Mouse (Mus musculus) cerebellum, postnatal 14 days (tissue): Measurements from ENCODE around the gene Npl.
A peak's percentile ranks its signal among the peaks of the same experiment; 100 is the strongest.
"Not testable (repeated sequence)": the region's sequence is repeated elsewhere in the genome, so short reads cannot be mapped to it uniquely, and the experiment has no call there.

ENCODE experiments used
- DNase-seq, 2 experiments: peaks; one replicate each; pipeline ENCODE4 v3.0.0; 2021; ENCODE audit warnings: mixed read lengths in 2 of 2

Npl gene

GRCm38 (mm10) chr1:153487500-153487879 lies 62.4 kb downstream of the Npl start, which contains the start of gene Dhx9:
TSS of gene Dhx9 (minus strand) at chr1:153487660.
- peak; percentile 100 for DNase-seq

GRCm38 (mm10) chr1:153486767-153487499 lies 62.9 kb downstream of the Npl start:
- DNase-seq = peak in 1 of 2 experiments; percentile 90

- DNase-seq = not testable (repeated sequence)
These were observed 63.7 kb downstream of the Npl start for GRCm38 (mm10) chr1:153486120-153486519.

- no peak for DNase-seq
These were observed 64.5 kb downstream of the Npl start for GRCm38 (mm10) chr1:153485201-153485796.

GRCm38 (mm10) chr1:153481025-153481412 lies 68.8 kb downstream of the Npl start:
- DNase-seq = no peak

DNA sequence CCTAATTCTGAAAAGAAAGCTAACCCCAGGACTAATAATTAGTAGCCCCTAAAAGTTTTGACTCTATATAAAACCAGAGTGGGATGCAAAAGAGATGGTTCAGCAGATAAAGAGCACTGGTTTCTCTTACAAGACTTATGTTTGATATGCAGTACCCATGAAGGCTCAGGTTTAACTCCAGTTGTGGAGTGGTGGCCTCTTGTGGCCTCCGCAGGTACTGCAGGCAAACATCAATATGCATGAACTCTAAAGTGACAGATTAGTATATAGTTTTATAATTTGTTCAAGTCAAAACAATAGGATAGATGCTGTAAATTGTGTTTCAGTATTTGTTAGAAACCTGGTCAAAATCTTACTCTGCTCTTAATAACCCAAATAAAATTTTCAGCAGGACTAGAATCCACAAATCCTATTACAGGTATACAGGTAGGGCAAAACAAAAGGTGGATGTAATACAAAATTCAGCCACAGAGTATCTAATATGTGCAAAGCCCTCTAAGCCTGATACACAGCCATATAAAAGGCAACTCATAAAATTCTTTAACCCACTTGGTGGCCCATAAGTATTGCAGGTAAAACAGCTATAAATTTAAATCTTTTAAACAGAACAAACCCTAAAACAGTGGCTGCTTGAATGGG lies 69.3 kb downstream of the Npl start:
- DNase-seq = peak; percentile 80 to 85

DNA sequence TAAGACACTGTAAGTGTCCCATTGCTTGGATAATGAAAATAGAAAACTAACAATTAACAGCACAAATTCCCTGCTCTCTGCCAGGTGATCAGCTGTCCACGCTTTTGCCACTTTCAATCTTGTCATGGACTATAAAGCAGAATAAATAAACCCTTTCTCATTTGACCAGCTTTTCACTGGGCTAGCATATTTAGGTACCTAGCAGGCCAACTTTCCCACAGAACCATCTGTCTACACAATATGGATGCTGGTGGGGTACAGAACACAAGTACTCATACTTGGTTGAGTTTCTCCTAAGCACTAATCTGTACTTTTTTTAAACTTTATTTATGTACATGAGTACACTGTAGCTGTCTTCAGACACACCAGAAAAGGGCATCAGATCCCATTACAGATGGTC lies 70.5 kb downstream of the Npl start:
- DNase-seq = no peak

GRCm38 (mm10) chr1:153461796-153462195 lies 88.0 kb downstream of the Npl start:
- no peak for DNase-seq

DNA sequence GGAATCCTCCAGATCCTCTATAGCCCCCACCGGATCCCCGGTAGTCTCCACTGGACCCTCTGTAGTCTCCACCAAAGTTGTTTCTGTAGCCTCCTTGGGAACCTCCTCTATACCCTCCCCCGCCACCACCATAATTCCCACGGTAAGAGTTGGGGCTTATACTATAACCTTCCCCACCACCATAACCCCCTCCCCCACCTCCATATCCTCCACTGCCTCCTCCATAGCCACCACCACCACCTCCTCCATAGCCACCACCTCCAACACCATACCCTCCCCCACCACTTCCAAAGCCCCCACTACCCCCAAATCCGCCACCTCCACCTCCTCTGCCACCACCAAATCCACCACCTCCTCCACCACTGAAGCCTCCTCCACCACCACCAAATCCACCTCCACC lies 93.7 kb downstream of the Npl start:
- no peak for DNase-seq

DNA sequence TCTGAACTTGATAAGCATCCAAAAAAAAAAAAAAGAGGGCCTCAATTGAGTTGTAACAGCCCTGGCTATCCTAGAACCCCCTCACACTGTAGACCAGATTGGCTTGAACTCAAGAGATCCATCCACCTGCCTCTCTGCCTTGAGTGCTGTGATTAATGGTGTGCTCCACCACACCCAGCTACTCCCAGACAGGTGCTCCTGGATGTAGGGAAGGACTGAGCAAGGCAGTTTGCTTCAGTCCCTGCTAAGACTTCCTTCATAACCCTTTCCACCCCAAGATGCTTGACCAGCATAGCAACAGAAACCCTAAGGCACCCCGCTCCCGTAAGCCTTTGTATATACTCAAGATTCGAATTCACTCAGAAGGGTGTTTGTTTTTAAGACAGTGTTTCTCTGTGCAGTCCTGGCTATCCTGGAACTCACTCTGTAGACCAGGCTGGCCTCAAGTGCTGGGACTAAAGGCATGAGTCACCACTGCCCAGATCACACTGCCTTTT lies 96.7 kb downstream of the Npl start:
- DNase-seq = no peak
